Mouse (Mus musculus) heart, embryonic 11.5 days (tissue): ENCODE data around the gene Snx21. TPM values are rescaled to one million over a fixed set of nuclear protein-coding genes. Genes with fewer than 3 reads are reported as not detected.
A peak's percentile ranks its signal among the peaks of the same experiment; 100 is the strongest.

Source experiments
- ATAC-seq: fragments of 200-750 bp; cut with Nextera tagmentation; replicated peaks from 2 replicates; pipeline ENCODE4 v1.8.0; 2017; ENCODE audit warnings: moderate library complexity; ENCODE audit not compliant: insufficient number of reproducible peaks, low FRiP score, low TSS enrichment
- H3K27ac ChIP-seq: fragments of 300-500 bp; sonication (generic); 2 replicates; pipeline ENCODE4 v1.5.1; 2014; ENCODE audit warnings: mild to moderate bottlenecking, low read depth, low read length
- H3K27me3 ChIP-seq: fragments of 300-500 bp; sonication (generic); 2 replicates; pipeline ENCODE4 v1.6.1; 2014; ENCODE audit warnings: mild to moderate bottlenecking, low read length, mixed read lengths; ENCODE audit not compliant: control insufficient read depth, insufficient read depth
- H3K36me3 ChIP-seq: fragments of 300-500 bp; sonication (generic); 2 replicates; pipeline ENCODE4 v1.6.1; 2014; ENCODE audit warnings: mild to moderate bottlenecking, low read length, moderate library complexity, mixed read lengths; ENCODE audit not compliant: control insufficient read depth, insufficient read depth
- H3K4me1 ChIP-seq: fragments of 300-500 bp; sonication (generic); 2 replicates; pipeline ENCODE4 v1.6.1; 2014; ENCODE audit warnings: low read length; ENCODE audit not compliant: control insufficient read depth, insufficient read depth
- H3K4me2 ChIP-seq: fragments of 300-500 bp; sonication (generic); 2 replicates; pipeline ENCODE4 v1.6.1; 2014; ENCODE audit warnings: mild to moderate bottlenecking, moderate library complexity
- H3K4me3 ChIP-seq: fragments of 300-500 bp; sonication (generic); 2 replicates; pipeline ENCODE4 v1.5.1; 2014; ENCODE audit warnings: low read depth, low read length
- H3K9ac ChIP-seq: fragments of 300-500 bp; sonication (generic); 2 replicates; pipeline ENCODE4 v1.6.1; 2014; ENCODE audit warnings: mild to moderate bottlenecking, low read depth, low read length, moderate library complexity
- H3K9me3 ChIP-seq: fragments of 300-500 bp; sonication (generic); replicated peaks from 2 replicates; pipeline ENCODE4 v1.6.1; 2016; ENCODE audit warnings: low read length; ENCODE audit not compliant: control insufficient read depth
- WGBS: fragments of 180-500 bp; shearing (Covaris S2); extraction: QIAGEN DNeasy Blood & Tissue Kit; methylation state at CpG from one replicate; pipeline ENCODE4 v1.1.7; 2014; ENCODE audit not compliant: insufficient replicate concordance; 5-methylcytosine and 5-hydroxymethylcytosine counted together
- polyA plus RNA-seq: library from polyadenylated mRNA; unstranded; fragments of >200 nt; fragmentation: Nextera tagmentation; extraction: Ambion mirVana; gene quantifications from 2 replicates; pipeline ENCODE4 v1.2.1, GENCODE M21; 2014

Gene Snx21
- polyA plus RNA-seq, 1 experiment from 2014 or later = 27.2 TPM

- Histone ChIP-seq H3K9me3 (no peaks in the 10 kb centered on the region), H3K4me1 (no peaks in the 10 kb centered on the region), H3K4me3 (peak overlapping the region; percentile 63), H3K9ac (peak overlapping the region; percentile 73), H3K4me2 (peak overlapping the region; percentile 61), H3K27me3 (no peaks in the 10 kb centered on the region), H3K27ac (peak overlapping the region; percentile 66), H3K36me3 (peaks cover 9% of the 10 kb centered on the region; the same call in 1 of the 2 replicates)
- ATAC-seq = peak; percentile 44
- 2% methylated on average over 10 of the region's 10 CpGs for WGBS
These were observed 37.6 kb downstream of the Snx21 start for GRCm38 (mm10) chr2:164823181-164823585.

GRCm38 (mm10) chr2:164823969-164824368 is 38.3 kb downstream of the Snx21 start:
- no peak overlapping the region for H3K27ac ChIP-seq
- no peaks in the 10 kb centered on the region for H3K4me1 ChIP-seq
- ATAC-seq = no peak
- 92% methylated on average over 4 of the region's 4 CpGs for WGBS
- H3K9me3 ChIP-seq = no peaks in the 10 kb centered on the region
- H3K4me2 ChIP-seq = peak overlapping the region; percentile 61; the same call in 1 of the 2 replicates
- H3K9ac ChIP-seq = no peak overlapping the region
- no peak overlapping the region for H3K4me3 ChIP-seq
- H3K36me3 ChIP-seq = peaks cover 9% of the 10 kb centered on the region; the same call in 1 of the 2 replicates
- H3K27me3 ChIP-seq = no peaks in the 10 kb centered on the region

GRCm38 (mm10) chr2:164825521-164825920 is 39.9 kb downstream of the Snx21 start:
- no peaks in the 10 kb centered on the region for H3K4me1 ChIP-seq
- no peaks in the 10 kb centered on the region for H3K27me3 ChIP-seq
- no peak overlapping the region for H3K4me2 ChIP-seq
- no peak overlapping the region for H3K27ac ChIP-seq
- no peak overlapping the region for H3K4me3 ChIP-seq
- no peaks in the 10 kb centered on the region for H3K9me3 ChIP-seq
- H3K36me3 ChIP-seq = peaks cover 9% of the 10 kb centered on the region
- whole genome bisulfite sequencing = 95% methylated on average over 17 of the region's 17 CpGs
- no peak for ATAC-seq
- no peak overlapping the region for H3K9ac ChIP-seq

GRCm38 (mm10) chr2:164827146-164827850 is 41.7 kb downstream of the Snx21 start:
- no peak overlapping the region for H3K4me2 ChIP-seq
- no peak overlapping the region for H3K27ac ChIP-seq
- no peaks in the 10 kb centered on the region for H3K9me3 ChIP-seq
- no peaks in the 10 kb centered on the region for H3K27me3 ChIP-seq
- no peak for ATAC-seq
- H3K4me1 ChIP-seq = peaks cover 1% of the 10 kb centered on the region; the same call in 1 of the 2 replicates
- H3K9ac ChIP-seq = no peak overlapping the region
- H3K36me3 ChIP-seq = peaks cover 9% of the 10 kb centered on the region
- 83% methylated on average over 16 of the region's 16 CpGs for WGBS
- no peak overlapping the region for H3K4me3 ChIP-seq

- Histone ChIP-seq H3K9ac (no peak within 1 kb of the TSS), H3K27ac (no peak within 1 kb of the TSS), H3K9me3 (no peaks in the 10 kb centered on the region), H3K36me3 (peaks cover 9% of the 10 kb centered on the region), H3K27me3 (no peaks in the 10 kb centered on the region), H3K4me3 (no peak within 1 kb of the TSS), H3K4me1 (peaks cover 4% of the 10 kb centered on the region; the same call in 1 of the 2 replicates), H3K4me2 (no peak within 1 kb of the TSS)
- 79% methylated on average over 6 of the region's 6 CpGs for WGBS
- no peak for ATAC-seq
These were observed 42.8 kb downstream of the Snx21 start, which contains the start of gene Spata25 for GRCm38 (mm10) chr2:164828437-164828836. Spata25 (minus strand) TSS chr2:164828537.

GRCm38 (mm10) chr2:164829090-164829489 is 43.5 kb downstream of the Snx21 start:
- no peak overlapping the region for H3K4me2 ChIP-seq
- no peak for ATAC-seq
- H3K9ac ChIP-seq = no peak overlapping the region
- no peak overlapping the region for H3K4me3 ChIP-seq
- H3K9me3 ChIP-seq = no peaks in the 10 kb centered on the region
- no peaks in the 10 kb centered on the region for H3K27me3 ChIP-seq
- peaks cover 9% of the 10 kb centered on the region for H3K36me3 ChIP-seq
- H3K27ac ChIP-seq = no peak overlapping the region
- WGBS = 98% methylated on average over 1 of the region's 1 CpGs
- H3K4me1 ChIP-seq = peaks cover 4% of the 10 kb centered on the region; the same call in 1 of the 2 replicates

GRCm38 (mm10) chr2:164831029-164831428 is 45.4 kb downstream of the Snx21 start:
- WGBS = 84% methylated on average over 10 of the region's 10 CpGs
- no peaks in the 10 kb centered on the region; the same call in 1 of the 2 replicates for H3K36me3 ChIP-seq
- no peak for ATAC-seq
- no peak overlapping the region for H3K9ac ChIP-seq
- H3K27me3 ChIP-seq = no peaks in the 10 kb centered on the region
- peaks cover 10% of the 10 kb centered on the region for H3K4me1 ChIP-seq
- H3K27ac ChIP-seq = no peak overlapping the region
- no peaks in the 10 kb centered on the region for H3K9me3 ChIP-seq
- H3K4me3 ChIP-seq = no peak overlapping the region
- H3K4me2 ChIP-seq = no peak overlapping the region; the same call in 1 of the 2 replicates

GRCm38 (mm10) chr2:164832032-164832747 is 46.6 kb downstream of the Snx21 start:
- 55% methylated on average over 16 of the region's 16 CpGs for WGBS
- Histone ChIP-seq H3K9me3 (no peaks in the 10 kb centered on the region), H3K4me2 (peak overlapping the region; percentile 98), H3K27ac (peak overlapping the region; percentile 97), H3K27me3 (no peaks in the 10 kb centered on the region), H3K9ac (peak overlapping the region; percentile 96), H3K36me3 (peaks cover 4% of the 10 kb centered on the region; the same call in 1 of the 2 replicates), H3K4me3 (peak overlapping the region; percentile 72), H3K4me1 (peaks cover 10% of the 10 kb centered on the region)
- ATAC-seq = no peak
